Mouse (Mus musculus): ENCODE measurements around the gene Vsir.
A peak's percentile ranks its signal among the peaks of the same experiment; 100 is the strongest.

Vsir gene

GRCm38 (mm10) chr10:60390177-60390903, 43.7 kb downstream of the Vsir start:
- DNase-seq, result no peak

- no peak for DNase-seq
Measured at GRCm38 (mm10) chr10:60390904-60391420, 44.3 kb downstream of the Vsir start.

- DNase-seq, result no peak
Measured at GRCm38 (mm10) chr10:60391661-60392060, 45.0 kb downstream of the Vsir start.

DNA sequence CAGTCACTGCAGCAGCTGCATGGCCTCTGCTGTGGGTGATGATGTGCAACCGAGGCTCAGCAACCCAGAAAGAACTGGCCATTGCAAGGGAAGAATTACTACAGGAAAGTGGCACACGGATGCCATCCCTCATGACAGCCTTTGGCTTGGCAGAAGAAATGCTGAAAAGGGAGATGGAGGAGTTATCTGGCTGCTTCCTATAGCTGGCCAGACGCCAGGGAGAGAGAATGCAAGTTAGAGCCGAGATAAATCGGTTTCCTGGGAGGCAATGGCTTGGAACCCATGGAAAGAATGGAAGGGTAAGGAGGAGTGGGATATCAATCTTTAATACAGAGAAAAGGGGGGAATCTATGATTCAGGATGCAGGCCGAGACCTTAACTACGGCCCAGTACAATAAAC, 48.3 kb downstream of the Vsir start:
- no peak for DNase-seq

GRCm38 (mm10) chr10:60395605-60396004, 49.0 kb downstream of the Vsir start:
- no peak for DNase-seq

DNA sequence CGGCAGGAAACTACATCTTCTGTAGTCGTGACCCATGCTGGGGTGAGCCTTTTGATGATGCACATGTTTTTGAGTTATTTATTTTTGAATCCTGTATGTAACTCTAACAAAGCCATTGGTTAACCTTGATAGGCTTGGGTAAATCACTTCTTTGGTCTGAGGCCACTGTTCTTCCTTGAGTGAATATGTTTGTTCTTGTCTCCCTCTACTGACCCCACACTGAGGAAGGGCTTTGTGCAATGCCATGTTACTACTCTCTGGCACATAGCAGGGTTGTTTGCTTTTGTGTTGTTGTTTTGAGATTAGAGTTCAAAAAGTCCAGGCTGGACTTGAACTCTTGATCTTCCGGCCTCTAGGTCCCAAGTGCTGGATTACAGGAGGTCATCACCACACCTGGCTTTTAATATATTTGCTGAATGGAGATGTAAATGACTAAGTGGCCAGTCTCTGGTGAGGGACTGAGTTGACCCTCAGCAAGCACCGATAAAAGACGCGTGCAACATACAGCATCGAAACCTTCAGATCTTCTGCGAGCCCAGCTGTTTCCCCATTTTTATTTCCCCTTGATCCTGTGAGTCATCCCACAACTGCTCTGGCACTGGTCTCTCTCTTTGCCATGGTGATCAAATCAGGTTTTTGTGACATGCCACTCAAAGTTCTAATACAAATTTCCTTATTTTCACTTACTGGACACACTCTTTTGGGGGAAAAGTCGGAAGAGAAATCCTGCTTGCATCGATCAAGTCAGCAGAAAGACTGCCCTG, 51.6 kb downstream of the Vsir start:
- DNase-seq, result no peak

- no peak for DNase-seq
Measured at GRCm38 (mm10) chr10:60399449-60399848, 52.8 kb downstream of the Vsir start, which contains the start of gene Gm17455. Gene Gm17455, plus strand, starts transcription at chr10:60399726.

- DNase-seq, result no peak
Measured at GRCm38 (mm10) chr10:60400507-60401295, 54.0 kb downstream of the Vsir start.

- peak; percentile 48 for DNase-seq
Measured at GRCm38 (mm10) chr10:60405460-60406177, 59.0 kb downstream of the Vsir start.

- peak; percentile 75 for DNase-seq
Measured at GRCm38 (mm10) chr10:60407831-60408230, 61.2 kb downstream of the Vsir start.

GRCm38 (mm10) chr10:60411794-60412193, 65.1 kb downstream of the Vsir start:
- DNase-seq, result peak; percentile 31

DNA sequence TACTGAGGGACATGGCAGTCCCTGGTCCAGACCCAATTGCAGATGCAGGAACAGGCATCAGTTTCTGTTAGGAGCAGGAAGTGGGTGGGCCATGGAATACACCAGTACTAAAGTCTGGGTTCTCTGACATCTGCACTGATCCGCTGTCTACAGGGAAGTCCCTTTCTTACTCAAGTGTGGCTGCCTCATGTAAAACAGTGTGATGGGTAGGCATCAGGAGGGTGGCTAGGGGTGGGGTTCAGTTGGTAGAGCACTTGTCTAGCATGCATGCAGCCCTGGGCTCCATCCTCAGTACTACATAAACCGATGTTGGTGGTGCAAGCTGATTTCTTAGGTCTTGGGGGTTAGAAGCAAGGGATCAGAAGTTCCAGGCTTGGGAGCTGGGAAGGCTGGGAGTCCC, 67.1 kb downstream of the Vsir start:
- DNase-seq, result no peak

- no peak for DNase-seq
Measured at GRCm38 (mm10) chr10:60417041-60417440, 70.4 kb downstream of the Vsir start.

DNA sequence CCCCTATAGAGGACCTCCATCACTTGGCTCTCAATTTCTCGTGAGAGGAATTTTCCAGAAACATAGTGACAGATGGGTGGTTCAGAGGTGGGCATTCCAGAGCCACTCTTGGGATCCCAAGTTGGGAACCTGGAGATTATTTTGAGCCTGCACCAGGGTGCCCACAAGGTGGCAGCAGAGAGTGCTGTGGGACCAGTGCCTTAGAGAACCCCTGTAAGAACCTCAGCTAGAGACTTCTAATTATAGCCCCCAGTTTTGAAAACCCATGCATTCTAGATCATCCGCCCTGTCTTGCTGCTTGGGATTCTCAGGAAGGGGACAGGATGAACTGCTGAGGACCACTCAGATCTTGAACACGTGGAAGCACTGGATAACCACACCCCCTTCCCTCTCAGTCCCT, 71.5 kb downstream of the Vsir start:
- DNase-seq, result peak; percentile 72

- DNase-seq, result no peak
Measured at GRCm38 (mm10) chr10:60419624-60420023, 73.0 kb downstream of the Vsir start.
